Mouse (Mus musculus): ENCODE measurements at regions not wholly inside any gene's neighbourhood (a gene's known extent, or its start where the extent isn't known, plus 50 kb on each side); places are given as distances from the start of the nearest gene placed in this dataset.
"Not testable (repeated sequence)": the region's sequence is repeated elsewhere in the genome, so short reads cannot be mapped to it uniquely, and the experiment has no call there.

DNA sequence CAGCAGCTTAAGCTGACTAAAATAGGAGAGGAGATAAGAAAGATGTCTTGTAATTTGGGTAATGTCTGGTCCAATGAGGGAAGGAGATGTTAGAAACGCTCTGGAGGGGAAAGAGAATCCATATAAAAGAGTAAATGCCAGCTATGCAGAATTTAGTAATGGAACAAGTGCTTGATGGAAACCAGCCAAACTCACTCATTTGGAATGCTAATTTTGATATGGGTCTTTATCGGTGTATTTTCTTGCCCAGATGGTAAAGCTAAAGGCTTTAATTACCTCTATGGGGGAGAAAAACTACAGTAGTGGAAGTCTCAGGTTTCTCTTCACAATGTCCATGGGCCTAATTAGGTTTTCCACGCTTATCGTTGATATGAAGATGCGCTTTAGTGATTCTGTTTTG is 518.3 kb downstream of the Lmo7 start:
- DNase-seq = no peak
- intact Hi-C loops (cut with DNase I) = no loop called here

DNA sequence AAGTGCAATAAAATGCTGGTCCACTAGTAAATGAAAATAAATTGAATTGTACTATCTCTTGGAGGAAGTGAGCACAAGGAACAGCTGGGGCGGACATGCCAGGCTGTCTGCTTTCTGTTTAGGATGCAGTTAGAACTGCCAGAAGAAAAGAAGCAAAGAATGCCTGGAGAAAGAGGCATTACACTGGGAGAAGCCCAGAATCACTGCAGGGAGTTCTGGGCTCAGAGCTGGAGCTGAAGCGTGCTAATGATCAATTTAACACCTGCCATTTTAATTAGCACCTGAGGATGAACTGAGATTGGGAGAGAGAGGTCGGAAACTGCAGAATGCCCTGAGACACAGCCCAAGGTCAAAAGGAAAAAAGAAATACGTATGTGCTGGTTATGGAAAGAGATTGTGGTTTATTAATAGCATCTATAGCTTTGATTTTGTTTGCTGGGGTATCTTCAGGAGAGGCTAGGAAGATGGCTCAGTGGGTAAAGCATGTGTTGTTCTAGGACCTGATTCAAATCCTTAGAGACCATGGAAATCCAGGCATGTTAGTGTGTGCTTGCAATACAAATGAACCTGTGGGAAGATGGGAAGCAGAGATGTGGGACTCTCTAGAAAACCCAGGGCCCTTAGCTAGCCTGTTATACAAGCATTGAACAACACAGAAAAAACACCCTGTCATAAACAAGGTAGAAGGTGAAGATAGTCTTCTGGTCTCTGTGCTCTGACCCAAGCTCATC is 514.2 kb downstream of the Lmo7 start:
- intact Hi-C loops (cut with DNase I) = no loop called here
- DNase-seq = no peak

DNA sequence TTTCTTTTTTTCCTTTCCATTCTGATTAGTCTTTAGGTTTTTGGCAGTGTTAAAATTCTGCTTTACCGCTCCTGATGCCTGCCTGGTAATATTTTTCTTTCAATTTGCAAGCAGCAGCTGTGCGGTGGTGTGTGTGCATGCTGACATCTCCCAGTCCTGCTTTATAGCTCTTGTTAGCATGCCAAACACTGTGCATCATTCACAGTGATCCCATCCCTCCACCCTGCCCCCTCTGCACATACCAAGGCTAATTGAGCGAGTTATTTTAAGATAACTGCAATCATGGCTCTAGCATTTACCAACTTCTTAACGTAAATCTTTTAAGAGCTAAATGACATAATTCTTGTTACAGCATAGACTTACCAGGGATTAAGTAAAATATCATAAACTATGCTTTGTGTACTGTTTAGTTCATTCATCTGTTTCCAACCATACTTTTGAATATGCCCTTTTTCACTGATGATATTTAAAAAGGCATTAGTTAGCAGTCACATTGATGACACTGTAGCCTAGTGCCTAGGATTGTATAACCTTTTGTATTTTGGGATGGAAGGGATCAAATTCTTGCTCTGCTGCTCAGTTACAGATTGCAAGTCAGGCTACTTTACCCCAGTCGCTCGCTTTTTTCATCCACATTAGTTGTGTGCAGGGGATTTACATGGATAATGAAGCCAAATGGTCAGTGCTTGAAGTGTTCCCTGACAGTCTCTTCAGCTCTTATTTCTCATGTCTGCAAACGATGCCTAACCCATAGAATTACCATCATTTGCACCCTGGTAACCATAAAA is 487.0 kb downstream of the Lmo7 start:
- intact Hi-C loops (cut with DNase I) = no loop called here
- DNase-seq = no peak

DNA sequence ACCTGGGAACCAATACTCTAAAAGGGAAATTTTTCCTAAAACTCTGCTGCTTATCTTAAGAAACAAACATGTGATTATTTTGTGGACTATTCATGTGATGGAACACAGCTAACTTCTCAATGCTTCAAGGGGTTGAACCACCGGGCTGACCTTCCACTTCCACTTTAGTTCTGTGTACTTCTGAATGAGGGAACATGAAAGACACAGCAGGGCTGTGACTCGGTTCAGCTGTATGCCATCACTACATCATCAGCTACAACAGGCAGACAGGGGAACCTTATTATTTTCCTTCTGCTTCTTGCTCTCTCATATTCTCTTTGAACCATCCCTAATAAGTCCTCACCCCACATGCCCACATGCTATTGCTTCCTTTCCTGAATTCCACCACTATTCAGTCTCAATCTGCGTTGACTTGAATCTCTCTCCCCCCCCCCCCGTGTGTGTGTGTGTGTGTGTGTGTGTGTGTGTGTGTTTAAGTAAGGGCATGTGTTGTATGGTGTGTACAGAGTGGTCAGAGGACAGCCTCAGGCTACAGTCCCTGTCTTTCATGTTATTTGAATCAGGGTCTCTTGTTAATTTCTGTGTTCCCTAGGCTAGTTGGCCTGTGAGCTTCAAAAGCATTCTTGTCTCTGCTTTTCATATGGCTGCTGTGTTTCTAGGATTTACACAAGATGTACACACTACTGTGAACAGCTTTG is 485.7 kb downstream of the Lmo7 start:
- intact Hi-C loops (cut with DNase I) = no loop called here
- no peak for DNase-seq

DNA sequence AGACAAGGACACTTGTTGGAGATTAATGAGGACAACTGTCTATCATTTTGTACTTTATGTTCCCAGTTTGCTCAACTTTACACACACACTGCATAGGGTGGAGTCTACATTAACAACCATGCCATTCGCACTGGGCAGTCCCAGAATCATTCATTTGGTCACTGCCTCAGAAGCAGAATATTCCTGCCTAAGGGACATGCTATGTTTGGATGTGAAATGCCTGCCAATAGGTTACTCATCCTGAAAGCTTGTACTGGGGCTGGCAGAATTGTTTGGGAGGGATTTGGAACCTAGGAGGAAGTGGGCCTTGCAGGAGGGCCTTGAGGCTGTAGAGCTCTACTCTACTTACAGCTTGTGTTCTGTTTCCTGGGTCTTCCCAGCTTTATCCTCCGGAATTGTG is 482.3 kb downstream of the Lmo7 start:
- intact Hi-C loops (cut with DNase I) = no loop called here
- no peak for DNase-seq

DNA sequence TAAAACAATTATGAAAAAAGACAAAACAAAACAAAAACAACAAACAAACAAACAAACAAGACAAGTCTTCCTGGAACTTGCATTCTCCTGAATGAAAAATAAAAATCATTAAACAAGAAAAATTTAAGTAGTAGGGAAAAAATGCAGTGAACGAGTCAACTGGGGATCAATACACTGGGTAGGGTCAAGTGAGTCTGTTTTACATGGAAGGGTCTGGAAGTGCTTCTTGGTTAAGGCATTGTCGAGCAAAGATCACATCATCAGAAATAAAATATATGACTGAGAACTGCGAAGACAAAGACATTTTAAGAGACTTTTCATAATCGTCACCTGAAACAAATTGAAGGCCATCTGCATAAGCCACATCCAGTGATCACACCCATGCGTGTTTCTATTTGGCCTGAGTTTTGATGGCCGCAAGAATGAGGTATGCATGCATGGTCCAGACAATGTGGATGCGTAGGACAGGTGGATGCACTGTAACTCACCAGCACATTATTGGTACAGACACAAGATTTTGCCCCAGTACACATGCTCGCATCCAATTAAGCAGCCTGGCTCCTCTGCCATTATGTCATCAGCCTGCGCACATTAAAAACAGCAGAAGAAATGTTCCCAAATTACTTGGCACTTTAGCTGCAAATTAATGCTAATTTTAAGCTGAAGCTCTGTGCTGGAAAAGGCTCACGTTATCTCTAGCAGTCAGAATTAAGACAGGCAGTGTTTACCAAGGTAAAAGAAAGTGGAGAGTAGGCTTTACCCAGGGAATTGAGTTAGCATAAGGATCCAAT is 475.3 kb downstream of the Lmo7 start:
- DNase-seq = no peak
- intact Hi-C loops (cut with DNase I) = no loop called here

DNA sequence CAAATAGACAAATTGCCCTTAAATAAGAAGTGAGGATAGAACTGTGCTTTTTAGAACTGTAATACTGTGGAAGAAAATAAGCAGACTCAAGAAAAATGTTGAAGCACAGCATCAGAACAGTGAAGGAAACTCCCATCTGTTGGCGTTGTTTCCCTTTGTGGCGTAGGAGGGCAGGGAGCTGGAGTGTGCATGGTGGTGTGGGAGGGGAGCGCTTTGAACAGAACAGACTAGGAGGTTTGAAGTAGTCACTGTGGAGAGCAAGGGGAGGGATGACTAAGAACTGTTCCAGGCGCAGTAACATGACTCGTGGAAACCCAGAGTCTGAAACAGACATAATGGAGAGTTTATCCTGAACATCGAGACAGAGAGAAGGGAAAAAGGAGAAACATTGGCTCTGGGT is 469.7 kb downstream of the Lmo7 start:
- intact Hi-C loops (cut with DNase I) = no loop called here
- DNase-seq = no peak

DNA sequence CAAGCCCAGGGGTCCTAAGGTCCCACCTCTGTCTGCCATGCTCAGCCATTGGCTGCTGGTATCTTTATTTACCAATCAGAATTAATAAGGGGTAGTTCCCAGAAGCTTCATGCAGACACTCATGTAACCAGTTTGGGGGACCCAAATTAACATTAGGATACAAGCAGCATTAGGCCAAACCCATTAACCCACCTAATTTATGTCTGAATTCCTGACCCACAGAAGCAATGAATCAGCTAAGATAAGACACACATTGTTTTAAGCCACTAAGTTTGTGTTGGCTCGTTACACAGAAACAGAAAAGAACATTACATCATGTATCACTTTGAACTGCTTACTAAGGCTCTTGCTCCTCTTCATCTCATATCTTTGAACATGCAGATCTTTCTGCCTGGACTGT is 461.0 kb downstream of the Lmo7 start:
- intact Hi-C loops (cut with DNase I) = no loop called here
- DNase-seq = no peak

DNA sequence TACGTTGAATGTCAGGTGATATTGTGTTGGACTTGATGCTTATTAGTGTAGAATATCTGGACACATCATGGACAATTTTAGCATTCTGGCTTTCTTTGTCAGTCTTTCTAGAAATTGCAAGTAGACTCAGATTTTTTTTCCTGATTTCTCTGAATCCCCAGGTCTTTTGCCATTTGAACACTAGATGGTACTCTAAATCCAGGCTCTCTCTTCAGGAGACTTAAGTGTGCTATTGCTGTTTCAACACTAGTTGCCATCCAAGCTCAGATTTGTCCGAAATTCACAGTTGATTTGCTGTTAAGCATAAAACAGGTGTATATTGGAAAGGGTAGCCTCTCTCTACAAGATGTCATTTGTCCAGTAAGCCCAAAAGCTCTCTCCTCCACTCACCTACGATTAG is 451.5 kb downstream of the Lmo7 start:
- intact Hi-C loops (cut with DNase I) = loop anchor here (5.0 kb wide), 2 partner anchors 331 to 811 kb away; no protein-coding TSS in a partner anchor
- no peak for DNase-seq

DNA sequence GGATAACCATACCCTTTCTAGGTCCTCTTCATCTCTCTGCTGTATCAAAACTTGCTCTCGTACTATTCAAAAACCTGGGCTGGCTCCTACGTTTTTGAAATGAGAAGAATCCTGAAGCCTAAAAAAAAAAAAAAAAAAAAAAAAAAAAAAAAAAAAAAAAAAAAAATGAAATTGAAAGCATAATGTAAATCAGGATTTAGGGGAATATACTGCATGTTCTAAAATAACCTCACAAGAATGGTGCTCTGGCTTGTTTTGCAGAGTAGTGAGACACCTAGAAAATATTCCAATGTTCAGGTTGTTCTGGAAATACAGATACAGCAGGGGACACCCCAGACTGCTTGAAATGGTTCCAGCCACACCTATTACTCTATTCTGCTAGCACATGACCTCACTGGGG is 442.0 kb downstream of the Lmo7 start:
- no peak for DNase-seq
- intact Hi-C loops (cut with DNase I) = no loop called here

DNA sequence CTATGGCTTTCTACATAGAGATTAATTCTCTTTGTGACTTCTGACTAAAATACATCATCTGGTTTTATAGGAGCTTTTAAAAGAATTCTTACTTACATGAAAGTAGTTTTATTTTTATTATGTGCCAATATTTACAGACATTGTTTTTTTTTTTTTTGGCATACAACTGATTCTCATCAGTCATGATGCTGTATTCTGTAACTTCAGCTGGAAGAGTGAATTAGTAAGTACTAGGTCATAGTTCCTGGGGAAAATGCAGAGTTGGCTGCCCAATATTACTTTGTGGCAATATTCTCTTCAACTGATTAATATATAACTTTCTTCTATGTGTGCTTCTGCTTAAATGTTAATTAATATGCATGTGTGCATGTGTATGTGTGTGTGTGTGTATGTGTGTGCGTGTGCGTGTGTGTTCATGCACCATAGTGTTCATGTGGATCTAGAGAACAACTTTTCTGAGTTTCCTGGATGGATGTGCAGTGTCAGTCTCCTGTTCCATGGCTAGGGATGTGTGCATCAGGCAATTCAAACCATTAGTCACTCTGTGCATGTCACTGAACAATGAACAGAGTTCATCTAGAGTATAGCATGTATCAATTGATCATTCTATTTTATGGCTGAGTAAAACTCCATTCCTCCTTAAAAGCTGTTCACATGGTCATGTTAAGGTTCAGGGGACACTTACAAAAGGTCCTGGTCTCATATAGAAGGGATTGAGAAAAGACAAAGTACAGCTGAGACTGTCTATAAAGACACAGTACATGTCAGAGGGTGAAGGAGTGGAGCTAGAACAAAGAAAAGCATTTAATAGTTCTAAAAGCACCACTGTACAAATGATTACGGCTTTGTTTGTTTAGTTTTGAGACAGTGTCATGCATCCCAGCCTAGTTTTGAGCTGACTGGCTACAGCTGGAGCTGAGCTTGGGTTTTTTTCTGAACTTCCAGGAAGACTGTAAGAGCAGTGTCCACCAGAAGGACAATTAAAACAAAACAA is 431.8 kb downstream of the Lmo7 start:
- intact Hi-C loops (cut with DNase I) = no loop called here
- DNase-seq = no peak

DNA sequence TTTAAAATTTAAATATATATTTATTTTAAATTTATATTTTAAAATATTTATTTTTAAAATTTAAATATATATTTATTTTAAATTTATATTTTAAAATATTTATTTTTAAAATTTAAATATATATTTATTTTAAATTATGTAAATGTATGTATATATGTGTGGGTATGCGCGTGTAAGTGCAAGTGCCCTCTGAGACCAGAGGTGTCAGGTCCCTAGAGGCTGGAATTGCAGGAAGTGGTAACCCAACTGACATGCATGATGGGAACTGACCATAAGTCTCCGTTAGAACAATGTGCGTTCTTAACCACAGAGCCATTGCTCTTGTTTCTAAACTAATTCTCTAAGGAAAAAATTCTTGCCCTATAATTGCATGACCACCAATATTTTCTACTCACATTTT is 420.7 kb downstream of the Lmo7 start:
- DNase-seq; intact Hi-C loops (cut with DNase I): not testable (repeated sequence)

DNA sequence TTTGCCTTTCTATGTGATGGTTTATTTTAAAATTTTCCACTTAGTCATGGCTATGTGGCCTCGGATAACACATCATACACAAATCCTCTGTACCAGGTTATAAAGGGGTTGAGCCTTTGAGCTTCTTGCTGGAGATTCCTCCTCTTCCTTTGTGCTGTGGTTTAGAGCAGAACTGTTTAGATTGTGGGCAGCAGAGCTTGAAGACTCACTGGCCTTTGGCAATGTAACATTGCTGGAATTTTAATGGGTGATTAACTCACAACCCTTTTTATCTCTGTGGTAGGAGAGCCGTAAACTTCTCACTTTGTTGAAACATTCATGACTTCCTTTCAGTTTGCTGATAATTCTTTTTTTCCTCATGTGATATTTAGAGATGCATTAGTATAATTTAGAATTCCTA is 413.0 kb downstream of the Lmo7 start:
- no peak for DNase-seq
- intact Hi-C loops (cut with DNase I) = no loop called here

DNA sequence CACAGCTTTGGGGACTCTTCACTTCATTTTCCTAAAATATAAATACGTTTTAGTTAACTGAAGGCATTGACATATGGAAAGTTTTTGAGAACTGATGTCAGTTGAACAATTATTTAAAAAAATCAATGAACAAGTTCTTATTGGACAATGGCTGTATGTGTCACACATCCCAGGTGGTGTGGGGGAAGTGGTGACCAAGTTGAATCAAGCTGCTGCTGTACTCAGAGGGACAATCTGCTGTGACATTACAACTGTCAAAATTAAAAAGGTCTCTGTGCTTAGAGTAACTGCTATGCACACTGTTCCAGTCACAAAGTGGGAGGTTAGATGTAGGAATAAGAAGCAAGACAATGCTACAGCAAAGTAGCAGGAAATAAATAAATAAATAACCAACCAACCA is 409.2 kb downstream of the Lmo7 start:
- no peak for DNase-seq
- intact Hi-C loops (cut with DNase I) = no loop called here

DNA sequence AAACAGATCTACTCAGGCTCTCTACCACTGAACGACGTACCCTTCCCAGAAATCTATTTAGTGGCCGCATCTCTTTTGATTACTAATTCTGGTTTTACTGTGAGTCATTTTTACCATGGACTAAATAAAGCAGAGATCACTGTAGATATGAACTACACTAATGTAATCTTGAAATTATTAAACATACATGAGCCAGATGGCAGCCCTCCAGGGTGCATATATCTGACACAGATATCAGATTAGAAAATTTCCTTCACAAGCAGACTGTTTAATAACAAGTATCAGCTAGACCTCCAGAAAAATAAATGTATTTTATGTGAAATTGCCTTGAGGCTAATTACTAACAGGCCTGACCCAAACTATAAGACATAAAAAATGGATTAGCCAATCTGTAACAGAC is 388.4 kb downstream of the Lmo7 start:
- DNase-seq = no peak

DNA sequence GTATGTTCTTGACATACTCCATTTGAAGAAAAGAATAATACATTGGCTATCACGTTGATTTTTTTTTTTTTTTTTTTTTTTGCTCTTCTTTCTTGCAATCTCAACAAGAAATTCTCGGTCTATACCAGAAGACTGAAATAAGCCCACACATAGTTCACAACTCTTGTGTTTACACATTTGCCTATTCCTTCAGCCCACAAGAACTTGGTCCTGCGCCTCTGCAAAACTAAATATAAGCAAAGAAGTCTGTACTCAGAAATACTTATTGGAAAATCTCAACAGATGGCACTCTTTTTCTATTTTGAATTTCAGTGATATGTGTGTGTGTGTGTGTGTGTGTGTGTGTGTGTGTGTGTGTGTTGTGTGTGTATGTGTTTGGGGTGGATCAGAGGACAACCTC is 376.4 kb downstream of the Lmo7 start:
- DNase-seq = no peak
- intact Hi-C loops (cut with DNase I) = no loop called here

More for the DNA sequence above, 388.4 kb downstream of the Lmo7 start:
- intact Hi-C loops (cut with DNase I) = no loop called here

DNA sequence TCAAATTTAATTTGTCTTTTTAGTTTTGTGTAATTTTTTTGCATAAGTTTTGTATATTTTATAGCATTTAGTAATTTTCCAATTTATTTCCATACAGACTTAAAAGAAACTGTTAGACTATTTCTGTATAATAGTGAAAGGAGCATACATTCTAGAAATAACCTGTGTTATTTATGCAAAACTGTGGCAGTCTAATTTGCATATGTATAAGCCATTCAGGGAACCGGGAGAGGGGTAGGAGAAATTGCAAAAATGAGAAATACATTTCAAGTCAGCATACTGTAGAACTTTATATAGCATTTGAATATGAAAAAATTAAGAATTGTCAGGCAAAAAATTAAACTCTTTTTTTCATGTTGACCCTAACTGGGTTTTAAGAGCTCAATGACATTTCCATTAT is 364.3 kb downstream of the Lmo7 start:
- DNase-seq = no peak
- intact Hi-C loops (cut with DNase I) = no loop called here

DNA sequence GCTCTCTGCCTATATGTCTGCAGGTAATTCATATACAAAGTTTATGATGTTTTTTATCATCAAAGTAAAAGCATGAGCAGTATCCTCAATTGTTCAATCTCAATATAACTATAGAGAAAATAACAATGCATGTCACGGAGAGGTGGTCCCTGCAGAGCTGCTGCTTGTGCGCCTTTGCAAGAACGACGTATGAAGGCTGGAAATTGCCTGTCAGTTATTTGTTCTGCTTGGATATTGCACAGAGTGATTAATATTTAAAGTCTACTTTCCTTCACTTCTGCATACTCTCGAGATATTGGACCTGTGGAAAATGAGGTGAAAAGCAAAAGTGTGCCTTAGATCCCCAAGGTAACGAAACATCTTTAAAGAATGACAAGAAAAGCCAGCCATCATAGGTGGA is 362.8 kb downstream of the Lmo7 start:
- DNase-seq = no peak

DNA sequence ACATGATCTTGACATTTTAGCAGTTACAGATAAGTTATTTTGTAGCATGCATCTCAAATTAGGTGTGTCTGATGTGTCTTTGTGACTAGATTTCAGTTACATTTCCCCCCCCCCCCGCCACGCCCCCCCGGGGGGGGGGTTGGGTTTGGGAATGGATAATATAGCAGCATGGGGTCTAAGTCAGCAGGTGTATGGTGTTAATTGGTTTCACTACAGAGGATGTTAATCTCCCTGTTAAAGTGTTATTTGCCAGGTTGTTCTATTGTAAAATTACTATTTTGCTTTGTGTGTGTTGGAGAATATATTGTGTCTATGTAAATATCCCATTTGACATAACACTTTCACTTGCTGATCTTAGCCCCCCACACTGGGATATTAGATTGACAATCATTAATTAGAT is 319.2 kb downstream of the Lmo7 start:
- intact Hi-C loops (cut with DNase I) = no loop called here
- no peak for DNase-seq

More for the DNA sequence above, 362.8 kb downstream of the Lmo7 start:
- intact Hi-C loops (cut with DNase I) = no loop called here

DNA sequence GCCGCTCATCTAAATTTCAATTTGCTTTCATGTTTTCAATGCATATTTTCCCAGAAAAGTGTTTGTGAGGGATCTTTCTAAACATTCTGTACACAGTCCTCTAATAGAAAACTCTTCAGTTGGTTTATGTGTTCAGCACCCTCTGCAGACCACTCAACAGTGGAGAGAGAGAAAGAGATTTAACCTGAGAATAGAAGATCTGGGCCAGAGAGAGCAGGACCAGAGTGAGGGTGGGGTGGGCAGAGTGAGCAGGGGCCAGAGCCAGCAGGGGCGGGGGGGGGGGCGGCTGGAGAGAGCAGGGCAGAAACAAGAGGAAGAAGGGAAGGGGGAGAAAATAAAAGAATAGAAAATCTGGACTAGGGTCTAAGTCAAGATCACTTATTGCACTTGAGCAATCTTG is 318.7 kb downstream of the Lmo7 start:
- DNase-seq = no peak

More for the DNA sequence above, 318.7 kb downstream of the Lmo7 start:
- intact Hi-C loops (cut with DNase I) = no loop called here

All from heart, postnatal 36 days (tissue).